In genomic region chr6:94681446-94682269, GRCm38 (mm10) we compare ENCODE assay signal across 8 mouse cellular contexts. TPM values are rescaled to one million over a fixed set of nuclear protein-coding genes. Genes with fewer than 3 reads are reported as not detected.
DNase-seq lines count a peak whose midpoint lies in the region; ATAC-seq and TF ChIP-seq lines count a peak whose summit lies in the region.

No protein-coding gene starts in this region.

- H3K4me1 ChIP-seq in lung, embryonic 15.5 days, result peaks cover 66% of the 10 kb centered on the region
- peaks cover 90% of the 10 kb centered on the region for H3K4me1 ChIP-seq in intestine, embryonic 14.5 days (replicated peaks; ENCODE audit: control insufficient read depth, insufficient read depth, low read length)
- peaks cover 37% of the 10 kb centered on the region for H3K4me1 ChIP-seq in stomach, postnatal 0 days (replicated peaks; ENCODE audit: control insufficient read depth, insufficient read depth)

- no peak for TF ChIP-seq CTCF in stomach, postnatal 0 days (IDR thresholded peaks at IDR 0.05; ENCODE audit: low read depth)

- H3K36me3 ChIP-seq in lung, embryonic 15.5 days, result no peaks in the 10 kb centered on the region
- no peaks in the 10 kb centered on the region for H3K36me3 ChIP-seq in intestine, embryonic 14.5 days (ENCODE audit: control insufficient read depth, insufficient read depth, low read length)
- no peaks in the 10 kb centered on the region for H3K36me3 ChIP-seq in stomach, postnatal 0 days (ENCODE audit: control insufficient read depth, insufficient read depth, low read length)

- WGBS in lung, embryonic 15.5 days, result 26% methylated on average over 15 of the region's 15 CpGs
- WGBS in intestine, embryonic 14.5 days, result 34% methylated on average over 15 of the region's 15 CpGs
- WGBS in stomach, postnatal 0 days, result 18% methylated on average over 15 of the region's 15 CpGs

- H3K4me3 ChIP-seq in lung, embryonic 15.5 days, result no peak overlapping the region
- no peak overlapping the region for H3K4me3 ChIP-seq in intestine, embryonic 14.5 days (ENCODE audit: low read depth, low read length)
- H3K4me3 ChIP-seq in stomach, postnatal 0 days (ENCODE audit: low read depth, low read length), result no peak overlapping the region

- no peaks in the 10 kb centered on the region for H3K27me3 ChIP-seq in lung, embryonic 15.5 days
- H3K27me3 ChIP-seq in intestine, embryonic 14.5 days (replicated peaks; ENCODE audit: control insufficient read depth, insufficient read depth, low read length), result no peaks in the 10 kb centered on the region
- no peaks in the 10 kb centered on the region for H3K27me3 ChIP-seq in stomach, postnatal 0 days (ENCODE audit: control insufficient read depth, insufficient read depth, low read length)

- H3K9me3 ChIP-seq in lung, embryonic 15.5 days, result no peaks in the 10 kb centered on the region
- H3K9me3 ChIP-seq in intestine, embryonic 14.5 days (ENCODE audit: control insufficient read depth, low read length), result no peaks in the 10 kb centered on the region
- no peaks in the 10 kb centered on the region for H3K9me3 ChIP-seq in stomach, postnatal 0 days (ENCODE audit: control insufficient read depth, low read length)

- no peak; the same call in 1 of the 2 replicates for ATAC-seq in lung, embryonic 15.5 days (ENCODE audit: borderline replicate concordance, extremely low read depth, low FRiP score, low TSS enrichment)
- peak; percentile 64 for ATAC-seq in activated CD4-positive, CD25-positive, alpha-beta regulatory T cell, adult 4 months
- ATAC-seq in intestine, embryonic 14.5 days (replicated peaks; ENCODE audit: low FRiP score, low TSS enrichment, low read depth), result no peak
- no peak for ATAC-seq in stomach, postnatal 0 days (ENCODE audit: low FRiP score, low TSS enrichment)

- no peak for DNase-seq in lung, adult 18-20 months
- no peak for DNase-seq in intestine, embryonic 14.5 days (ENCODE audit: low spot score)
- no peak for DNase-seq in stomach, postnatal 0 days (ENCODE audit: low spot score)
- no peak for DNase-seq in urinary bladder, postnatal 36 days (ENCODE audit: low spot score in 2 of 2)
- DNase-seq in gastrocnemius, postnatal 4 days (ENCODE audit: low spot score in 2 of 2), result no peak
- DNase-seq in kidney, postnatal 10 days, result no peak

- peak overlapping the region; percentile 15; the same call in 1 of the 2 replicates for H3K4me2 ChIP-seq in lung, embryonic 15.5 days
- peak overlapping the region; percentile 24 for H3K4me2 ChIP-seq in intestine, embryonic 14.5 days (ENCODE audit: low read length)
- peak overlapping the region; percentile 45 for H3K4me2 ChIP-seq in stomach, postnatal 0 days (replicated peaks; ENCODE audit: low read depth)

- H3K27ac ChIP-seq in lung, embryonic 15.5 days, result no peak overlapping the region
- peak overlapping the region; percentile 51 for H3K27ac ChIP-seq in intestine, embryonic 14.5 days (ENCODE audit: low read depth)
- peak overlapping the region; percentile 67 for H3K27ac ChIP-seq in stomach, postnatal 0 days (replicated peaks)

- no peak for TF ChIP-seq EP300 in stomach, postnatal 0 days (optimal IDR thresholded peaks at IDR 0.05)

- no peak overlapping the region for H3K9ac ChIP-seq in lung, embryonic 15.5 days
- H3K9ac ChIP-seq in intestine, embryonic 14.5 days (ENCODE audit: low read length), result 0 out of 2 replicates have a peak overlapping the region, but pooled peaks have one; percentile 1
- H3K9ac ChIP-seq in stomach, postnatal 0 days (ENCODE audit: low read length), result 0 out of 2 replicates have a peak overlapping the region, but pooled peaks have one; percentile 1

RNA-seq across cellular contexts. Expression of gene Lrig1, which starts 18.3 kb away (rescaled TPM):
- 9.0 and 11.3 TPM in 2 replicates for polyA plus RNA-seq in lung, embryonic 15.5 days (2015; fragmentation: Nextera tagmentation; extraction: Ambion mirVana)
- polyA plus RNA-seq in activated CD4-positive, CD25-positive, alpha-beta regulatory T cell, adult 4 months (2017; shearing (Covaris generic)), result 10 to 100 TPM; 16.2 to 31.1 TPM
- polyA plus RNA-seq in intestine, embryonic 14.5 days (2014; fragmentation: Nextera tagmentation; extraction: Ambion mirVana), result 32.8 and 35.2 TPM in 2 replicates
- 15.2 and 19.6 TPM in 2 replicates for polyA plus RNA-seq in stomach, postnatal 0 days (2015; fragmentation: Nextera tagmentation; extraction: Ambion mirVana)
- total RNA-seq in gastrocnemius, postnatal 4 days (2021), result 10 to 100 TPM; 75.3 to 82.6 TPM
